9 mouse cellular contexts compared by ENCODE assay signal in the genomic region with DNA sequence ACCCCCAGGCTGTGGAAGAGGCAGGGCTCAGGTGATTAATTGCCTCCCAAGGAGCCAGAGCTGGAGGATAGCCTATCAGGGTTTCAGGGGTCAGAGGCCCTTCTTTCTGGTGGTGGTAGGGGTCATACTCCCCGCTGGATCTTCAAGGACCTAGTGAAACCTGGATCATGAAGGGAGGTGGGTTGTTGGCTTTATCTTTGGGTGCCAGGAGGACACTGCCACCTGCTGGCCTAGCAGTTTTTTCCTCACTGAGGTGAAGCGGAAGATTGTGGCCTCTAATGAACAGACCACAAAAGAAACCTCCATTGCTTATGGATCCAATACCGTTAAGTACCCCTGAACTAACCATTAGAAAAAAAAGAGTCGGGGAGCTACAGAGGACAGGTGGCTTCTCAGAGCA. TPM values are rescaled to one million over a fixed set of nuclear protein-coding genes. Genes with fewer than 3 reads are reported as not detected.
DNase-seq lines count a peak whose midpoint lies in the region; ATAC-seq and TF ChIP-seq lines count a peak whose summit lies in the region.
"Had no signal": no experiment of that assay in that cellular context is flagged by ENCODE, and none has a peak within 500 bp of the region (broad histone marks: within the 10 kb centered on the region; RNA-seq: fewer than 3 reads in every experiment).

No protein-coding gene starts in this region.

- 0 out of 2 replicates have a peak, but pooled peaks have one; percentile 22 for ATAC-seq in forebrain, embryonic 13.5 days
- ATAC-seq in liver, embryonic 11.5 days (replicated peaks; ENCODE audit: low FRiP score): no peak
- ATAC-seq in granulocyte monocyte progenitor cell, adult 5-6 weeks (replicated peaks; ENCODE audit: poor library complexity, severe bottlenecking): peak; percentile 52

- WGBS in forebrain, embryonic 13.5 days: 30% methylated on average over 4 of the region's 4 CpGs
- 39% methylated on average over 4 of the region's 4 CpGs for WGBS in forebrain, embryonic 10.5 days
- 28% methylated on average over 4 of the region's 4 CpGs for WGBS in liver, adult 2 months
- 28% methylated on average over 4 of the region's 4 CpGs for WGBS in liver, embryonic 11.5 days

- TF ChIP-seq POLR2A in liver, adult 2 months (IDR thresholded peaks at IDR 0.05; ENCODE audit: extremely low read depth, insufficient read depth, low read length): no peak

- H3K9me3 ChIP-seq in forebrain, embryonic 13.5 days (replicated peaks): no peaks in the 10 kb centered on the region
- H3K9me3 ChIP-seq in forebrain, embryonic 10.5 days: no peaks in the 10 kb centered on the region
- H3K9me3 ChIP-seq in liver, embryonic 11.5 days (ENCODE audit: control insufficient read depth, low read length): no peaks in the 10 kb centered on the region
- H3K9me3 ChIP-seq: midbrain, embryonic 12.5 days had no signal

- no peak overlapping the region for H3K27ac ChIP-seq in forebrain, embryonic 13.5 days
- no peak overlapping the region for H3K27ac ChIP-seq in forebrain, embryonic 10.5 days
- H3K27ac ChIP-seq in liver, adult 2 months (replicated peaks; ENCODE audit: insufficient read depth, low read depth, low read length): no peak overlapping the region
- H3K27ac ChIP-seq in liver, embryonic 11.5 days (ENCODE audit: low read depth, low read length): no peak overlapping the region
- H3K27ac ChIP-seq: midbrain, embryonic 12.5 days had no signal

- H3K9ac ChIP-seq in forebrain, embryonic 13.5 days: no peak overlapping the region
- H3K9ac ChIP-seq in liver, adult 2 months (ENCODE audit: low read depth, low read length): no peak overlapping the region
- no peak overlapping the region for H3K9ac ChIP-seq in liver, embryonic 11.5 days (ENCODE audit: low read depth, low read length)
- H3K9ac ChIP-seq: midbrain, embryonic 12.5 days had no signal

- H3K4me3 ChIP-seq in forebrain, embryonic 13.5 days: no peak overlapping the region
- H3K4me3 ChIP-seq in forebrain, embryonic 10.5 days: no peak overlapping the region
- H3K4me3 ChIP-seq in liver, adult 2 months (ENCODE audit: insufficient read depth, low read depth, low read length): no peak overlapping the region
- H3K4me3 ChIP-seq in liver, embryonic 11.5 days (ENCODE audit: low read depth, low read length): no peak overlapping the region
- H3K4me3 ChIP-seq: midbrain, embryonic 12.5 days had no signal

- H3K4me2 ChIP-seq in forebrain, embryonic 13.5 days: no peak overlapping the region
- H3K4me2 ChIP-seq in liver, embryonic 11.5 days: no peak overlapping the region
- H3K4me2 ChIP-seq: midbrain, embryonic 12.5 days had no signal

- TF ChIP-seq CTCF in liver, adult 2 months (IDR thresholded peaks at IDR 0.05; ENCODE audit: low read depth, low read length): peak; percentile 78

- 0 out of 2 replicates have a peak, but pooled peaks cover under 1% of the 10 kb centered on the region for H3K4me1 ChIP-seq in forebrain, embryonic 13.5 days
- peaks cover 61% of the 10 kb centered on the region for H3K4me1 ChIP-seq in forebrain, embryonic 10.5 days
- H3K4me1 ChIP-seq in liver, adult 2 months (ENCODE audit: control insufficient read depth, insufficient read depth, low read length): no peaks in the 10 kb centered on the region
- H3K4me1 ChIP-seq in liver, embryonic 11.5 days (replicated peaks; ENCODE audit: control insufficient read depth, insufficient read depth, low read length): no peaks in the 10 kb centered on the region

- H3K27me3 ChIP-seq in forebrain, embryonic 13.5 days: peaks cover 12% of the 10 kb centered on the region; the same call in 1 of the 2 replicates
- H3K27me3 ChIP-seq in forebrain, embryonic 10.5 days (ENCODE audit: poor library complexity, severe bottlenecking): peaks cover 60% of the 10 kb centered on the region
- H3K27me3 ChIP-seq in liver, adult 2 months (ENCODE audit: control insufficient read depth, insufficient read depth, low read length): no peaks in the 10 kb centered on the region; the same call in 1 of the 2 replicates
- H3K27me3 ChIP-seq in liver, embryonic 11.5 days (replicated peaks; ENCODE audit: control insufficient read depth, insufficient read depth, low read length): peaks cover 5% of the 10 kb centered on the region

- no peaks in the 10 kb centered on the region for H3K79me2 ChIP-seq in liver, adult 2 months (ENCODE audit: control insufficient read depth, insufficient read depth, low read length)

- DNase-seq in forebrain, embryonic 10.5 days (ENCODE audit: extremely low spot score, low spot score): no peak
- DNase-seq in liver, adult 2 months (ENCODE audit: extremely low read depth, low read depth, low spot score): peak; percentile 36
- no peak for DNase-seq in liver, embryonic 11.5 days (ENCODE audit: low spot score)
- peak; percentile 53 for DNase-seq in adipocyte (ENCODE audit: low spot score)
- DNase-seq in lung, postnatal 36 days: peak; percentile 85
- peak; percentile 74 for DNase-seq in thymus, postnatal 4 days

- H3K36me3 ChIP-seq in forebrain, embryonic 13.5 days (ENCODE audit: poor library complexity, severe bottlenecking): no peaks in the 10 kb centered on the region
- H3K36me3 ChIP-seq in forebrain, embryonic 10.5 days (replicated peaks): no peaks in the 10 kb centered on the region
- no peaks in the 10 kb centered on the region for H3K36me3 ChIP-seq in liver, adult 2 months (ENCODE audit: control insufficient read depth, insufficient read depth, low read length)
- H3K36me3 ChIP-seq in liver, embryonic 11.5 days (ENCODE audit: control insufficient read depth, insufficient read depth, low read length): no peaks in the 10 kb centered on the region
- H3K36me3 ChIP-seq: midbrain, embryonic 12.5 days had no signal

RNA-seq across cellular contexts. Expression of a gene that starts 7.7 kb away (rescaled TPM):
- polyA plus RNA-seq in forebrain, embryonic 13.5 days (2015; fragmentation: Nextera tagmentation; extraction: Ambion mirVana): 1.2 and 1.6 TPM in 2 replicates
- 0.30 and 0.33 TPM in 2 replicates for polyA plus RNA-seq in forebrain, embryonic 10.5 days (2016; fragmentation: Nextera tagmentation; extraction: Ambion mirVana)
- 0.18 and 0.81 TPM in 2 replicates for total RNA-seq in liver, adult 2 months (2014; rRNA removed)
- 1.2 and 1.4 TPM in 2 replicates for polyA plus RNA-seq in liver, adult 2 months (2012; rRNA removed)
- 0.05 TPM in 1 of 2 replicates, not detected in the other for polyA plus RNA-seq in liver, embryonic 11.5 days (2014; fragmentation: Nextera tagmentation; extraction: Ambion mirVana)
- total RNA-seq in granulocyte monocyte progenitor cell, adult 5-6 weeks (2014; fragmentation: Nextera tagmentation): not detected in 2 replicates
- not detected in 2 replicates for total RNA-seq in granulocyte monocyte progenitor cell, adult 5-6 weeks (2017)

RNA-seq across cellular contexts. Expression of a gene that starts 9.8 kb away (rescaled TPM):
- 28.8 and 36.5 TPM in 2 replicates for polyA plus RNA-seq in forebrain, embryonic 13.5 days (2015; fragmentation: Nextera tagmentation; extraction: Ambion mirVana)
- 49.9 TPM in 2 replicates for polyA plus RNA-seq in forebrain, embryonic 10.5 days (2016; fragmentation: Nextera tagmentation; extraction: Ambion mirVana)
- total RNA-seq in liver, adult 2 months (2014; rRNA removed): 3.8 and 4.8 TPM in 2 replicates
- polyA plus RNA-seq in liver, adult 2 months (2012; rRNA removed): 6.4 and 8.0 TPM in 2 replicates
- polyA plus RNA-seq in liver, embryonic 11.5 days (2014; fragmentation: Nextera tagmentation; extraction: Ambion mirVana): 1.2 and 2.0 TPM in 2 replicates
- 37.2 and 40.4 TPM in 2 replicates for total RNA-seq in granulocyte monocyte progenitor cell, adult 5-6 weeks (2014; fragmentation: Nextera tagmentation)
- total RNA-seq in granulocyte monocyte progenitor cell, adult 5-6 weeks (2017): 19.3 and 21.7 TPM in 2 replicates

Comparison
In these comparisons a context has a peak if more than half of its experiments do, and no peak if none do; other contexts are left out.
1. DNase-seq: peak in liver, adult 2 months (single experiment), adipocyte (single experiment), lung, postnatal 36 days (single experiment) and thymus, postnatal 4 days (single experiment); none in forebrain, embryonic 10.5 days (single experiment) and liver, embryonic 11.5 days (single experiment).